Mouse (Mus musculus) forebrain, embryonic 16.5 days (tissue): Measurements from ENCODE around the gene Map3k20. TPM values are rescaled to one million over a fixed set of nuclear protein-coding genes. Genes with fewer than 3 reads are reported as not detected.

Experiments
- ATAC-seq: fragments of 200-750 bp; cut with Nextera tagmentation; 2 replicates; pipeline ENCODE4 v1.8.0; 2017; ENCODE audit warnings: mild to moderate bottlenecking, moderate library complexity
- H3K27ac ChIP-seq: fragments of 300-500 bp; sonication (generic); 2 replicates; pipeline ENCODE4 v1.5.1; 2014; ENCODE audit warnings: low read length, control low read depth
- H3K27me3 ChIP-seq: fragments of 300-500 bp; sonication (generic); replicated peaks from 2 replicates; pipeline ENCODE4 v1.6.1; 2014; ENCODE audit warnings: low read length; ENCODE audit not compliant: control insufficient read depth, insufficient read depth
- H3K36me3 ChIP-seq: fragments of 300-500 bp; sonication (generic); 2 replicates; pipeline ENCODE4 v1.6.1; 2014; ENCODE audit not compliant: control insufficient read depth, insufficient read depth
- H3K4me1 ChIP-seq: fragments of 300-500 bp; sonication (generic); replicated peaks from 2 replicates; pipeline ENCODE4 v1.6.1; 2014; ENCODE audit warnings: low read length; ENCODE audit not compliant: control insufficient read depth, insufficient read depth
- H3K4me2 ChIP-seq: fragments of 300-500 bp; sonication (generic); 2 replicates; pipeline ENCODE4 v1.6.1; 2014; ENCODE audit warnings: mild to moderate bottlenecking, low read length, control low read depth
- H3K4me3 ChIP-seq: fragments of 300-500 bp; sonication (generic); replicated peaks from 2 replicates; pipeline ENCODE4 v1.5.1; 2014; ENCODE audit warnings: mild to moderate bottlenecking, low read length, control low read depth
- H3K9ac ChIP-seq: fragments of 300-500 bp; sonication (generic); replicated peaks from 2 replicates; pipeline ENCODE4 v1.6.1; 2014; ENCODE audit warnings: low read depth, low read length, control low read depth
- H3K9me3 ChIP-seq: fragments of 300-500 bp; sonication (generic); 2 replicates; pipeline ENCODE4 v1.6.1; 2016; ENCODE audit warnings: low read length; ENCODE audit not compliant: control insufficient read depth
- WGBS: fragments of 180-500 bp; shearing (Covaris S2); extraction: QIAGEN DNeasy Blood & Tissue Kit; methylation state at CpG from one replicate; pipeline ENCODE4 v1.1.7; 2014; 5-methylcytosine and 5-hydroxymethylcytosine counted together
- polyA plus RNA-seq: library from polyadenylated mRNA; unstranded; fragments of >200 nt; fragmentation: Nextera tagmentation; extraction: Ambion mirVana; gene quantifications from 2 replicates; pipeline ENCODE4 v1.2.1, GENCODE M21; 2015

The Map3k20 gene
- polyA plus RNA-seq, 1 experiment from 2014 or later: 4.2 TPM

DNA sequence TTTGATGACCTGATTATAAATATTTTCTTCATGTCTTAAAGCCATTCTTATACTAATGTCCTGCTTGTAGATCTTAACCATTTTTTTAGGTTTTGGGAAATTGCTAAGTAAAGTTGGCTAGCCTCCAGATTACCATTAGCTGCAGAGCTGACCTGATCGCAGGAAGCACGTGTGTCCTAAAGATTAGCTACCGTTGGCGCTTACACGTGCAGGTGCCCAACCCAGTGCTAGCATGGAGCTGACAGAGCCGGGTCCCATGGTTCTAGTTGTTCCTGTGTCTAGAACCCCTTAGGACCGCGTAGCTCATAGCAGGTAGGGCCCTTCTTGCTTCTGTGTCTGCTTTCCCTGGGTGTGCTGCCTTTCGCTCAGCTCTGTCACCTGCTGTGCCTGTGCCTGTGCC lies 194.4 kb downstream of the Map3k20 start:
- H3K9ac ChIP-seq: no peak overlapping the region
- WGBS: 70% methylated on average over 9 of the region's 9 CpGs
- 0 out of 2 replicates have a peak overlapping the region, but pooled peaks have one; percentile 7 for H3K4me3 ChIP-seq

DNA sequence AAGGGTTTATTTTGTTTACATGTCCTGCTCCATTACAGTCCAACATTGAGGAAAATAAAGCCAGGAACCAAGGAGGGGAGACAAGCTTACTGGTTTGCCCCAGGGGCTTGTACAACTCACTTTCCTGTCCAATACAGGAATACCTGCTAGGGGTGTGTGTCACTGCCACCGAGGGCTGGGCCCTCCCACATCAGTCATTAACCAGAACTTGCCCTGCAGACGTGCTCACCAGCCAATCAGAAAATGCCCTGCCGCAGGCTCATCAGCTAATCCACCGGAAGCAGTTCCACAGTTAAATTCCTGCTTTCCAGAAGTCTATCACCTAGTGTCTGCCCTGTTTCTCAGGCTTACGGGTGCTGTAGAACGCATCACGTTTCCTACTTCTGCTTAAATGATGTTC lies 206.2 kb downstream of the Map3k20 start:
- H3K36me3 ChIP-seq: no peaks in the 10 kb centered on the region
- 47% methylated on average over 7 of the region's 7 CpGs for WGBS

More for the DNA sequence above, 194.4 kb downstream of the Map3k20 start:
- Histone ChIP-seq H3K27ac (no peak overlapping the region), H3K9me3 (no peaks in the 10 kb centered on the region), H3K4me2 (peak overlapping the region; percentile 43), H3K27me3 (no peaks in the 10 kb centered on the region), H3K4me1 (peaks cover 39% of the 10 kb centered on the region), H3K36me3 (peaks cover 8% of the 10 kb centered on the region)
- ATAC-seq: no peak

More for the DNA sequence above, 206.2 kb downstream of the Map3k20 start:
- H3K4me1 ChIP-seq: peaks cover 5% of the 10 kb centered on the region; the same call in 1 of the 2 replicates
- H3K9ac ChIP-seq: no peak overlapping the region
- no peak for ATAC-seq
- no peaks in the 10 kb centered on the region for H3K27me3 ChIP-seq
- H3K9me3 ChIP-seq: no peaks in the 10 kb centered on the region
- H3K4me3 ChIP-seq: no peak overlapping the region
- no peak overlapping the region for H3K4me2 ChIP-seq
- H3K27ac ChIP-seq: no peak overlapping the region

Other genes starting within 250 kb of the Map3k20 start
- 98.8 and 109 TPM in 2 replicates for gene Cdca7, start 190.5 kb downstream of the Map3k20 start, polyA plus RNA-seq